Mouse (Mus musculus): ENCODE results near the gene Tnfaip8l3. TPM values are rescaled to one million over a fixed set of nuclear protein-coding genes. Genes with fewer than 3 reads are reported as not detected.
"Not testable (repeated sequence)": the region's sequence is repeated elsewhere in the genome, so short reads cannot be mapped to it uniquely, and the experiment has no call there.

The Tnfaip8l3 gene
- polyA plus RNA-seq, 1 experiment from 2014 or later, result 0.13 TPM

DNA sequence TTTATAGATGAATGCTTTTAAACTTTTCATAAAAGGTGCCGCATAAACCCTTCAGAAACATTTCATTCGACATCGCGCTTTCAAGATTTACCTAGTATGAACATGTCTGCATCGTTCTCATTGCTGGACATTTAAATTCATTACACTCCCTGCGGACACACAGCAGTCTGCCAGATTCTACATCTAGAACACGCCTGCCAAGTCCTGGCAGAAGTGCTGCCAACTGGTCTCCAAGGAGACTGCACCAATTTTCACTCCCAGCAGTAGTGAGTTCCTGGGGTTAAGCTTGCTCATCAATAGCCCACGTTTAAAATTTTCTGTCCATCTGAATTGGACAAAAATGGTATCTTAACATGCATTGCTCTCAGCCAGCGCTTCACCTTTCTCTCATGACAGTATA lies 30.5 kb downstream of the Tnfaip8l3 start:
- Histone ChIP-seq H3K4me3 (ENCODE audit: low read depth, low read length) (no peak overlapping the region), H3K27me3 (ENCODE audit: control insufficient read depth, insufficient read depth, low read depth, low read length) (no peaks in the 10 kb centered on the region), H3K9me3 (replicated peaks; ENCODE audit: control insufficient read depth, low read length) (no peaks in the 10 kb centered on the region), H3K9ac (ENCODE audit: low read depth, low read length) (no peak overlapping the region), H3K27ac (ENCODE audit: low read length) (no peak overlapping the region), H3K4me2 (ENCODE audit: low read depth, low read length) (no peak overlapping the region), H3K36me3 (ENCODE audit: control insufficient read depth, insufficient read depth) (no peaks in the 10 kb centered on the region), H3K4me1 (ENCODE audit: control insufficient read depth, low read depth, low read length) (no peaks in the 10 kb centered on the region)
- 57% methylated on average over 9 of the region's 9 CpGs for WGBS (ENCODE audit: insufficient replicate concordance)
- no peak for ATAC-seq (ENCODE audit: low read depth)

DNA sequence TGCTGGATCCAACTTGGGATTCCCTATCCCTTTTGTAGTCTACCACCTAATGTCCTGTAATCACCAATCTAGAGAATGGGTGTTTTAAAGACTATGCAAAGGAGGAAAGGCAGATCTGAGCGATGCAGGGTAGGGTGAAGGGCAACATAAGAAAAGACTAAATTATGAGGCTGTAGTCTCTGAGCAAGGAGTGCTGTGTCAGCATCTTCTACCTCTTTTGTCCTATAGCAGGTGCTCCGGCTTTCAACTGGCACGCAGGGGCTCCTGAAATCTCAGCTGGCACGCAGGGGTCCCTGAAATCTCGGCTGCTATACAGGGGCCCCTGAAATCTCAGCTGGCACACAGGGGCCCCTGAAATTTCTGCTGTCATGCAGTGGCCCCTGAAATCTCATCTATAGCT lies 33.5 kb downstream of the Tnfaip8l3 start:
- H3K27ac ChIP-seq (ENCODE audit: low read length), result no peak overlapping the region
- ATAC-seq (ENCODE audit: low read depth), result no peak
- H3K9me3 ChIP-seq (replicated peaks; ENCODE audit: control insufficient read depth, low read length), result no peaks in the 10 kb centered on the region
- H3K4me1 ChIP-seq (ENCODE audit: control insufficient read depth, low read depth, low read length), result no peaks in the 10 kb centered on the region
- no peak overlapping the region for H3K4me3 ChIP-seq (ENCODE audit: low read depth, low read length)
- no peak overlapping the region for H3K4me2 ChIP-seq (ENCODE audit: low read depth, low read length)
- H3K27me3 ChIP-seq (ENCODE audit: control insufficient read depth, insufficient read depth, low read depth, low read length), result no peaks in the 10 kb centered on the region
- 74% methylated on average over 5 of the region's 5 CpGs for WGBS (ENCODE audit: insufficient replicate concordance)
- no peaks in the 10 kb centered on the region for H3K36me3 ChIP-seq (ENCODE audit: control insufficient read depth, insufficient read depth)
- no peak overlapping the region for H3K9ac ChIP-seq (ENCODE audit: low read depth, low read length)

DNA sequence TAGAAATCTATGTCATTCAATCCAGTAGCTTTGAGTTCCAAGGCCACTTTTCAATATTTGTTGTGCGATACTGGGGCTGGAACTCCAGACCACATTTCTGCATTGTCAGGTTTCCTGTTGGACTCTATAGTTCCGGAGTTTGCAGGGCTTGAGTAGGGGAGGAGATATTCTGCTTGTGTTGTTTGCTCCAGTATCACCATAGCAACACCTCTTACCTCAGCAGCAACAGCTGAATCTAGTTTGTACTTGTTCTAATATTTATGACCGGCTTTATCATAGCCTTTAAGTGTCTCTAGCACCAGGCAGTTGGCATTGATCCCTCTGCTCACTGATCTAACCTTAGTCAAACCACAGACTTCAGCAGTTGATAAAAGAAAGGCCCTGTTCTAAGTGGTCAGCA lies 45.4 kb downstream of the Tnfaip8l3 start:
- no peak overlapping the region for H3K9ac ChIP-seq (ENCODE audit: low read depth, low read length)
- no peaks in the 10 kb centered on the region for H3K9me3 ChIP-seq (replicated peaks; ENCODE audit: control insufficient read depth, low read length)
- no peak overlapping the region for H3K4me2 ChIP-seq (ENCODE audit: low read depth, low read length)
- H3K4me3 ChIP-seq (ENCODE audit: low read depth, low read length), result no peak overlapping the region
- H3K36me3 ChIP-seq (ENCODE audit: control insufficient read depth, insufficient read depth), result no peaks in the 10 kb centered on the region
- H3K4me1 ChIP-seq (ENCODE audit: control insufficient read depth, low read depth, low read length), result no peaks in the 10 kb centered on the region
- no peaks in the 10 kb centered on the region for H3K27me3 ChIP-seq (ENCODE audit: control insufficient read depth, insufficient read depth, low read depth, low read length)
- ATAC-seq (ENCODE audit: low read depth), result no peak
- no peak overlapping the region for H3K27ac ChIP-seq (ENCODE audit: low read length)
- WGBS (ENCODE audit: insufficient replicate concordance), result 31% methylated on average over 3 of the region's 3 CpGs

DNA sequence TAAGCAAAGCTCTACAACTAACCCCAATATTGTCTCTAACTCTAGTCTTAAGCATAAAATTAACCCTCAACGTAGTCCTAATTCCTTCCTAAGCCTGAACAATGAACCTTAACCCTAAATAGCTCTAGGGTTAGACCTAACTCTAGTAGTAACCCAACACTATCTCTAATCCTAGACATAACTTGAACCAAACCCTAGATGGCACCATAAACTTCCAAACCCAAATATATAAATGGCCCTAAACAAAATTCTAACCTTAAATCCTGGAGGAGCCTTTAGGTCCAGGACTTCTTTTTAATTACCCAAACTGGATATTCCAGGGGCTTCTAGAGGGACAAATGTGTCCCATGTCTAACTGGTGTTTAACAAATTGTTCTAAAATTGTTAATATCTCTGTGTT lies 73.7 kb downstream of the Tnfaip8l3 start:
- no peaks in the 10 kb centered on the region for H3K4me1 ChIP-seq (ENCODE audit: control insufficient read depth, low read depth, low read length)
- no peaks in the 10 kb centered on the region for H3K9me3 ChIP-seq (replicated peaks; ENCODE audit: control insufficient read depth, low read length)
- H3K36me3 ChIP-seq (ENCODE audit: control insufficient read depth, insufficient read depth), result no peaks in the 10 kb centered on the region
- H3K27ac ChIP-seq (ENCODE audit: low read length), result no peak overlapping the region
- H3K4me2 ChIP-seq (ENCODE audit: low read depth, low read length), result no peak overlapping the region
- no peak for ATAC-seq (ENCODE audit: low read depth)
- 38% methylated on average over 1 of the region's 1 CpGs for WGBS (ENCODE audit: insufficient replicate concordance)
- no peak overlapping the region for H3K4me3 ChIP-seq (ENCODE audit: low read depth, low read length)
- H3K9ac ChIP-seq (ENCODE audit: low read depth, low read length), result no peak overlapping the region
- H3K27me3 ChIP-seq (ENCODE audit: control insufficient read depth, insufficient read depth, low read depth, low read length), result no peaks in the 10 kb centered on the region

DNA sequence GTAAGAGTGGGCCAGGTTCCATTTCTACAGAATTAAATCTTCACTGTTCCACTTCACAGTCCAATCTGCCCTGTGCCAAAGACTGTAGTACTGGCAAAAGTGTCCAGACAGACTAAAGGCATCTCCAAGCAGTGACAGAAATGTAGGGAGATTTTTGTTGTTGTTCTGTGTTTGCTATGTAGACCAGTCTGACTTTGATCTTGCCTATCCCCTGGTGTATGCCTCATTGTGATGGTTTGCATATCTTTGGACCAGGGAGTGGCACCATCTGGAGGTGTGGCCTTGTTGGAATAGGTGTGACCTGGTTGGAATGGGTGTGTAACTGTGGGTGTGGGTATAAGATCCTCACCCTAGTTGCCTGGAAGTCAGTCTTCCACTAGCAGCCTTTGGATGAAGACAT lies 75.6 kb downstream of the Tnfaip8l3 start:
- not testable (repeated sequence) for H3K4me2 ChIP-seq (ENCODE audit: low read depth, low read length); H3K27me3 ChIP-seq (ENCODE audit: control insufficient read depth, insufficient read depth, low read depth, low read length); H3K36me3 ChIP-seq (ENCODE audit: control insufficient read depth, insufficient read depth); H3K9ac ChIP-seq (ENCODE audit: low read depth, low read length); H3K4me1 ChIP-seq (ENCODE audit: control insufficient read depth, low read depth, low read length); H3K27ac ChIP-seq (ENCODE audit: low read length); H3K9me3 ChIP-seq (replicated peaks; ENCODE audit: control insufficient read depth, low read length); ATAC-seq (ENCODE audit: low read depth); H3K4me3 ChIP-seq (ENCODE audit: low read depth, low read length)

DNA sequence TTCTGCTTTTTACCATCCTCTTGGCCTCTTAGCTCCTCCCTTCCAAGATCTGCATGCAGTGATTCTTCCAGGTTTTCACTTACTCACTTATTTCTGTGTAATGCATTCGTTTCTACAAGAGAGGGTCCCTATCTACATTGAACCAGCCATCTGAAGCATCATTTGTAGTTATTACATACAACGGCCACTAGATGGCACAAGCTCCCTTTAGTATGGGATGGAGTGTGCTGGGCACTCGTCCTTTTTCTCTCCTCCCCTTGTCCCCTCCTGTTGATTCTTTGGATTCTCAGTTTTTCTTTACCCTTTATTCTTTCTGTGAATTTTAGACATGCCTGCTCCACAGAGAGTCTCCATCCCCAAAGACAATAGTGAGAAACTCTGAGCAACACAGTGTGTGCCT lies 77.3 kb downstream of the Tnfaip8l3 start:
- H3K4me1 ChIP-seq (ENCODE audit: control insufficient read depth, low read depth, low read length), result no peaks in the 10 kb centered on the region
- no peak overlapping the region for H3K27ac ChIP-seq (ENCODE audit: low read length)
- no peak overlapping the region for H3K4me2 ChIP-seq (ENCODE audit: low read depth, low read length)
- ATAC-seq (ENCODE audit: low read depth), result no peak
- no peaks in the 10 kb centered on the region for H3K27me3 ChIP-seq (ENCODE audit: control insufficient read depth, insufficient read depth, low read depth, low read length)
- H3K9me3 ChIP-seq (replicated peaks; ENCODE audit: control insufficient read depth, low read length), result no peaks in the 10 kb centered on the region
- WGBS (ENCODE audit: insufficient replicate concordance), result 5% methylated on average over 3 of the region's 3 CpGs
- no peak overlapping the region for H3K4me3 ChIP-seq (ENCODE audit: low read depth, low read length)
- no peaks in the 10 kb centered on the region for H3K36me3 ChIP-seq (ENCODE audit: control insufficient read depth, insufficient read depth)
- H3K9ac ChIP-seq (ENCODE audit: low read depth, low read length), result no peak overlapping the region

DNA sequence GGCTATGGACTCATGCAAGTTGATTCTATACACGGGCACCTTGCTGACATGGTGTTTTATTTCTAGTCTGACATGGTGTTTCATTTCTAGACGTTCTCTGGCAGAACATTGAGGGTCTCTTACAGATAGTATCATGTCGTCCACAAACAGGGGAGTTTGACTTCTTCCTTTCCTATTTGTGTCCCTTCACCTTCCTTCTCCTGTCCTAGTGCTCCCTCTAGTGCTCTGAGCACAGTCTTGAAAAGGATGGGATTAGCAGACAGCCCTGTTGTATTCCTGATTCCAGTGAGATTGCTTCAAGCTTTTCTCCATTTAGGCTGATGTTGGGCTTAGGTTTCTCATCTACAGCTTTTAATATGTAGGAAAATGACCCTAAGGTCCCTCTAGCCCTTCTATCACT lies 81.2 kb downstream of the Tnfaip8l3 start:
- Histone ChIP-seq H3K9me3 (replicated peaks; ENCODE audit: control insufficient read depth, low read length) (no peaks in the 10 kb centered on the region), H3K36me3 (ENCODE audit: control insufficient read depth, insufficient read depth) (no peaks in the 10 kb centered on the region), H3K4me1 (ENCODE audit: control insufficient read depth, low read depth, low read length) (no peaks in the 10 kb centered on the region), H3K9ac (ENCODE audit: low read depth, low read length) (no peak overlapping the region), H3K4me3 (ENCODE audit: low read depth, low read length) (no peak overlapping the region), H3K4me2 (ENCODE audit: low read depth, low read length) (no peak overlapping the region), H3K27me3 (ENCODE audit: control insufficient read depth, insufficient read depth, low read depth, low read length) (no peaks in the 10 kb centered on the region), H3K27ac (ENCODE audit: low read length) (no peak overlapping the region)
- WGBS (ENCODE audit: insufficient replicate concordance), result 29% methylated on average over 3 of the region's 3 CpGs
- ATAC-seq (ENCODE audit: low read depth), result no peak

DNA sequence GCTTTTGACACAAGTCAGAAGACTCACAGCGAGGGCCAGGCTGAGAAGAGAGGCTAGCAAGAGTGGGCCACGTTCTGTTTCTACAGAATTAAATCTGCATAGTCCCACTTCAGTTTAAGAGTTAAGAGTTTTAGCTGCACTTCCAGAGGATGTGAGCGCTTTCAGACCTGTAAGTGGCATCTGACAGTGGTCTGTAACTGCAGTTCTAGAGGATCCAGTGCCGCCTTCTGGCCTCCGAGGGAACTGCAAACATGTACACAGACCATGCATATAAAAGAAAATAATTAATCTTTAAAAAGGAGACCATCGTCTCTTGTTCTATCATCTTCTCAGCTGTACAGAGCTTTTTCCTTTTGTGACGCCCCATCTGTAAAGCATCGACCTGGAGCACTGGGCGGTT lies 83.3 kb downstream of the Tnfaip8l3 start:
- H3K4me1 ChIP-seq (ENCODE audit: control insufficient read depth, low read depth, low read length), result no peaks in the 10 kb centered on the region
- ATAC-seq (ENCODE audit: low read depth), result no peak

DNA sequence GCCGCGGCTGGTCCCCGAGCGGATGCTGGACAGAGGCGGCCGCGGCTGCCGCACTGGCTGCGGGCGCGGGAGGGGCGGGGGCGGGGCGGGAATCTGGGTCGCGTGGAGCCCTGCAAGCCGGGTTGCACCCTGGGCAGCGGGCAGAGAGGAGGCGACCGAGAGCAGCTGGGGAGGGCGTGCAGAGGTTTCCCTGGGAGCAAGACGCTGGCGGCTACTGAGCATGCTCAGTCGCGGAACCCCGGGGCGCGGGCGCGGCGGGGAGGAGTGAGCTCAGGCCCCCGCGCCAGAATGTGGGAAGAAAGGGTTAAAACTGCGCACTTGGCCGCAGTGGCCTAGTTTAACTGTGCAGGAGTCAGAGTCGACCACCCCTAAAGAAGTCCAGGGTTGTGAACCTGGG lies 93.1 kb downstream of the Tnfaip8l3 start, which contains the start of gene Elmod1:
TSS of gene Elmod1 (minus strand) at position 180 of the 397 bp plus-strand sequence.
- H3K27ac ChIP-seq (ENCODE audit: low read length), result no peak within 1 kb of the TSS
- no peak for ATAC-seq (ENCODE audit: low read depth)
- no peaks in the 10 kb centered on the region for H3K36me3 ChIP-seq (ENCODE audit: control insufficient read depth, insufficient read depth)
- no peaks in the 10 kb centered on the region for H3K9me3 ChIP-seq (replicated peaks; ENCODE audit: control insufficient read depth, low read length)
- WGBS (ENCODE audit: insufficient replicate concordance), result under 1% methylated on average over 36 of the region's 36 CpGs
- H3K9ac ChIP-seq (ENCODE audit: low read depth, low read length), result no peak within 1 kb of the TSS
- peak within 1 kb of the TSS; percentile 47 for H3K4me2 ChIP-seq (ENCODE audit: low read depth, low read length)
- H3K4me3 ChIP-seq (ENCODE audit: low read depth, low read length), result peak within 1 kb of the TSS; percentile 34
- no peaks in the 10 kb centered on the region for H3K4me1 ChIP-seq (ENCODE audit: control insufficient read depth, low read depth, low read length)
- peaks cover 32% of the 10 kb centered on the region for H3K27me3 ChIP-seq (ENCODE audit: control insufficient read depth, insufficient read depth, low read depth, low read length)

More for the DNA sequence above, 83.3 kb downstream of the Tnfaip8l3 start:
- H3K27ac ChIP-seq (ENCODE audit: low read length), result no peak overlapping the region
- H3K36me3 ChIP-seq (ENCODE audit: control insufficient read depth, insufficient read depth), result no peaks in the 10 kb centered on the region
- no peaks in the 10 kb centered on the region for H3K27me3 ChIP-seq (ENCODE audit: control insufficient read depth, insufficient read depth, low read depth, low read length)
- 33% methylated on average over 9 of the region's 9 CpGs for WGBS (ENCODE audit: insufficient replicate concordance)
- no peak overlapping the region for H3K4me2 ChIP-seq (ENCODE audit: low read depth, low read length)
- no peaks in the 10 kb centered on the region for H3K9me3 ChIP-seq (replicated peaks; ENCODE audit: control insufficient read depth, low read length)
- H3K9ac ChIP-seq (ENCODE audit: low read depth, low read length), result no peak overlapping the region
- no peak overlapping the region for H3K4me3 ChIP-seq (ENCODE audit: low read depth, low read length)

Data from liver, embryonic 16.5 days (tissue).